Mouse (Mus musculus) midbrain, embryonic 15.5 days (tissue): ENCODE results near the gene Rgs7. TPM values are rescaled to one million over a fixed set of nuclear protein-coding genes. Genes with fewer than 3 reads are reported as not detected.

ENCODE experiments used
- ATAC-seq: fragments of 200-750 bp; cut with Nextera tagmentation; replicated peaks from 2 replicates; pipeline ENCODE4 v1.8.0; 2017; ENCODE audit warnings: moderate TSS enrichment
- H3K27ac ChIP-seq: fragments of 300-500 bp; sonication (generic); 2 replicates; pipeline ENCODE4 v1.5.1; 2015; ENCODE audit warnings: mild to moderate bottlenecking, inconsistent platforms
- H3K27me3 ChIP-seq: fragments of 300-500 bp; sonication (generic); replicated peaks from 2 replicates; pipeline ENCODE4 v1.6.1; 2015; ENCODE audit warnings: inconsistent platforms
- H3K36me3 ChIP-seq: fragments of 300-500 bp; sonication (generic); replicated peaks from 2 replicates; pipeline ENCODE4 v1.6.1; 2015; ENCODE audit warnings: inconsistent platforms
- H3K4me1 ChIP-seq: fragments of 300-500 bp; sonication (generic); 2 replicates; pipeline ENCODE4 v1.6.1; 2015; ENCODE audit warnings: inconsistent platforms
- H3K4me2 ChIP-seq: fragments of 300-500 bp; sonication (generic); 2 replicates; pipeline ENCODE4 v1.6.1; 2015; ENCODE audit warnings: inconsistent platforms, mild to moderate bottlenecking, moderate library complexity
- H3K4me3 ChIP-seq: fragments of 300-500 bp; sonication (generic); 2 replicates; pipeline ENCODE4 v1.5.1; 2015; ENCODE audit warnings: mild to moderate bottlenecking, inconsistent platforms
- H3K9ac ChIP-seq: fragments of 300-500 bp; sonication (generic); 2 replicates; pipeline ENCODE4 v1.6.1; 2015; ENCODE audit warnings: mild to moderate bottlenecking, inconsistent platforms
- H3K9me3 ChIP-seq: fragments of 300-500 bp; sonication (generic); 2 replicates; pipeline ENCODE4 v1.6.1; 2016; ENCODE audit warnings: inconsistent platforms
- WGBS: fragments of 180-500 bp; shearing (Covaris S2); methylation state at CpG from one replicate; pipeline ENCODE4 v1.1.7; 2015; ENCODE audit warnings: mixed read lengths; 5-methylcytosine and 5-hydroxymethylcytosine counted together
- polyA plus RNA-seq: library from polyadenylated mRNA; unstranded; fragments of >200 nt; fragmentation: Nextera tagmentation; extraction: Ambion mirVana; gene quantifications from 2 replicates; pipeline ENCODE4 v1.2.1, GENCODE M21; 2015

Gene Rgs7
- polyA plus RNA-seq, 1 experiment from 2014 or later, result 39.1 TPM

GRCm38 (mm10) chr1:175035461-175035860 lies 456.8 kb downstream of the Rgs7 start:
- Histone ChIP-seq H3K27me3 (no peaks in the 10 kb centered on the region), H3K4me1 (0 out of 2 replicates have a peak, but pooled peaks cover 2% of the 10 kb centered on the region), H3K4me3 (no peak overlapping the region), H3K36me3 (no peaks in the 10 kb centered on the region), H3K27ac (no peak overlapping the region), H3K9me3 (no peaks in the 10 kb centered on the region), H3K9ac (no peak overlapping the region), H3K4me2 (no peak overlapping the region)
- ATAC-seq, result no peak
- 89% methylated on average over 5 of the region's 5 CpGs for WGBS

GRCm38 (mm10) chr1:175032015-175032414 lies 460.3 kb downstream of the Rgs7 start:
- no peaks in the 10 kb centered on the region for H3K36me3 ChIP-seq
- H3K4me2 ChIP-seq, result no peak overlapping the region
- H3K9ac ChIP-seq, result no peak overlapping the region
- H3K27ac ChIP-seq, result no peak overlapping the region
- WGBS, result 40% methylated on average over 6 of the region's 6 CpGs
- no peaks in the 10 kb centered on the region for H3K27me3 ChIP-seq
- H3K4me3 ChIP-seq, result no peak overlapping the region
- 0 out of 2 replicates have a peak, but pooled peaks have one; percentile 57 for ATAC-seq
- H3K9me3 ChIP-seq, result no peaks in the 10 kb centered on the region
- H3K4me1 ChIP-seq, result peaks cover 7% of the 10 kb centered on the region; the same call in 1 of the 2 replicates

- no peaks in the 10 kb centered on the region for H3K36me3 ChIP-seq
- ATAC-seq, result peak; percentile 64
- 17% methylated on average over 9 of the region's 9 CpGs for WGBS
- no peak overlapping the region for H3K9ac ChIP-seq
- no peak overlapping the region for H3K4me3 ChIP-seq
- H3K9me3 ChIP-seq, result no peaks in the 10 kb centered on the region
- peaks cover 7% of the 10 kb centered on the region; the same call in 1 of the 2 replicates for H3K4me1 ChIP-seq
- no peak overlapping the region for H3K27ac ChIP-seq
- H3K27me3 ChIP-seq, result no peaks in the 10 kb centered on the region
- H3K4me2 ChIP-seq, result no peak overlapping the region
Measured at GRCm38 (mm10) chr1:175028716-175029204, 463.5 kb downstream of the Rgs7 start.

- ATAC-seq, result no peak
- no peak overlapping the region for H3K9ac ChIP-seq
- peaks cover 7% of the 10 kb centered on the region; the same call in 1 of the 2 replicates for H3K4me1 ChIP-seq
- no peak overlapping the region for H3K4me2 ChIP-seq
- no peaks in the 10 kb centered on the region for H3K27me3 ChIP-seq
- H3K9me3 ChIP-seq, result no peaks in the 10 kb centered on the region
- H3K27ac ChIP-seq, result no peak overlapping the region
- no peaks in the 10 kb centered on the region for H3K36me3 ChIP-seq
- 13% methylated on average over 4 of the region's 4 CpGs for WGBS
- H3K4me3 ChIP-seq, result no peak overlapping the region
Measured at GRCm38 (mm10) chr1:175028267-175028666, 464.0 kb downstream of the Rgs7 start.

GRCm38 (mm10) chr1:175025781-175026309 lies 466.5 kb downstream of the Rgs7 start:
- H3K9me3 ChIP-seq, result no peaks in the 10 kb centered on the region
- peaks cover 4% of the 10 kb centered on the region; the same call in 1 of the 2 replicates for H3K4me1 ChIP-seq
- H3K27ac ChIP-seq, result no peak overlapping the region
- H3K9ac ChIP-seq, result no peak overlapping the region
- 71% methylated on average over 7 of the region's 7 CpGs for WGBS
- no peaks in the 10 kb centered on the region for H3K27me3 ChIP-seq
- H3K4me3 ChIP-seq, result no peak overlapping the region
- H3K4me2 ChIP-seq, result no peak overlapping the region
- H3K36me3 ChIP-seq, result no peaks in the 10 kb centered on the region
- no peak for ATAC-seq

GRCm38 (mm10) chr1:175024136-175024535 lies 468.2 kb downstream of the Rgs7 start:
- WGBS, result 30% methylated on average over 1 of the region's 1 CpGs
- Histone ChIP-seq H3K27ac (no peak overlapping the region), H3K9me3 (no peaks in the 10 kb centered on the region), H3K27me3 (no peaks in the 10 kb centered on the region), H3K4me3 (no peak overlapping the region), H3K9ac (no peak overlapping the region), H3K36me3 (no peaks in the 10 kb centered on the region), H3K4me2 (no peak overlapping the region), H3K4me1 (peaks cover 4% of the 10 kb centered on the region; the same call in 1 of the 2 replicates)
- ATAC-seq, result no peak

Other genes starting within 250 kb of the Rgs7 start
- 0.11 and 0.18 TPM in 2 replicates for gene Kmo, start 127.9 kb upstream of the Rgs7 start, polyA plus RNA-seq
- gene Fh1, start 133.1 kb upstream of the Rgs7 start, polyA plus RNA-seq, result 91.9 and 102 TPM in 2 replicates
- gene Opn3, start 200.3 kb upstream of the Rgs7 start, polyA plus RNA-seq, result 7.0 and 8.6 TPM in 2 replicates
- gene Chml, start 200.4 kb upstream of the Rgs7 start, polyA plus RNA-seq, result 3.5 and 3.7 TPM in 2 replicates
- not detected in 2 replicates for gene Wdr64, start 206.1 kb upstream of the Rgs7 start, polyA plus RNA-seq